Mouse (Mus musculus): Measurements from ENCODE around the gene Capn11. TPM values are rescaled to one million over a fixed set of nuclear protein-coding genes. Genes with fewer than 3 reads are reported as not detected.

Capn11 gene
- polyA plus RNA-seq, 1 experiment from 2014 or later, result 1.1 TPM

DNA sequence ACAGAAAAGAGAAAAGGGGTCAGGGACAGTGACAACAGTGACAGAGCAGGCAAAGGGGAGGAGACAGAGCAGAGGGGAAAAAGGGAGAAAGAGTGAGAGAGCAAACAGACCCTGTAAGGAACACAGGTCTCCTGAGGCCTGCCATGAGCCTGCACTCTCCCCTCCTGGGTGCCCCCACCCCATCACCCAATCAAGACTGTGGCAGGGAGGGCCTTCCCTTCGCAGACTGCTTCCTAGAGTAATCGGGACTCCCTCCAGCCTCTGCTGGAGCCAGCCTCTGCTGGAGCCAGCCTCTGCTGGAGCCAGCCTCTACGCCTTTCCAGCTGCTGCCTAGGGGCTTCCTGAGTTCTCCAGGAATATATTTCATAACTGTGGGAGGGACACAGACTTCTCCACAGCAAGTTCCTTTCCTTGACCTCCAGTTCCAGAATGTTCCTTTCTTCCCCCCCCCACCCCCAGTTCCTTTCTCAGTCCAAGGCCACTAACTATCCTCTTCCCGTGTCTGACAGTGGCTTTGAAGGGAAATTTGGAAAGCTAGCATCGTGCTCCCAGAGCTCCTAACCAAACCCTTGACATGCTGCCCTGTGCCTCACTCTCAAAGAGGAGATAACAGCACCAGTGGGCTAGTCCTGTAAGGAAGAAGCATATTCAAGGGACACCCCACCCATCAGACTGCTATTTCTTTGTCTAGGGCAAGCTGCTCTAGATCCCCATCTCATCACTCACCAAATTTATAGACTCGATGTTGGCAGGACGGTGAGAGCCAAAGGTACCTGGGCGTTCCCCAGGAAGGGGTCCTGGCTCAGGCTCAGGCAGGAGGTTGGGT lies 66.3 kb downstream of the Capn11 start:
- Histone ChIP-seq H3K27ac (0 out of 2 replicates have a peak overlapping the region, but pooled peaks have one; percentile 19), H3K9ac (peak overlapping the region; percentile 29; the same call in 1 of the 2 replicates), H3K9me3 (no peaks in the 10 kb centered on the region), H3K36me3 (replicated peaks) (peaks cover 11% of the 10 kb centered on the region; the same call in 1 of the 2 replicates), H3K27me3 (peaks cover 44% of the 10 kb centered on the region), H3K4me3 (replicated peaks) (no peak overlapping the region), H3K4me2 (peak overlapping the region; percentile 1), H3K4me1 (peaks cover 50% of the 10 kb centered on the region)
- ATAC-seq (ENCODE audit: low FRiP score), result no peak
- WGBS, result 61% methylated on average over 8 of the region's 8 CpGs

DNA sequence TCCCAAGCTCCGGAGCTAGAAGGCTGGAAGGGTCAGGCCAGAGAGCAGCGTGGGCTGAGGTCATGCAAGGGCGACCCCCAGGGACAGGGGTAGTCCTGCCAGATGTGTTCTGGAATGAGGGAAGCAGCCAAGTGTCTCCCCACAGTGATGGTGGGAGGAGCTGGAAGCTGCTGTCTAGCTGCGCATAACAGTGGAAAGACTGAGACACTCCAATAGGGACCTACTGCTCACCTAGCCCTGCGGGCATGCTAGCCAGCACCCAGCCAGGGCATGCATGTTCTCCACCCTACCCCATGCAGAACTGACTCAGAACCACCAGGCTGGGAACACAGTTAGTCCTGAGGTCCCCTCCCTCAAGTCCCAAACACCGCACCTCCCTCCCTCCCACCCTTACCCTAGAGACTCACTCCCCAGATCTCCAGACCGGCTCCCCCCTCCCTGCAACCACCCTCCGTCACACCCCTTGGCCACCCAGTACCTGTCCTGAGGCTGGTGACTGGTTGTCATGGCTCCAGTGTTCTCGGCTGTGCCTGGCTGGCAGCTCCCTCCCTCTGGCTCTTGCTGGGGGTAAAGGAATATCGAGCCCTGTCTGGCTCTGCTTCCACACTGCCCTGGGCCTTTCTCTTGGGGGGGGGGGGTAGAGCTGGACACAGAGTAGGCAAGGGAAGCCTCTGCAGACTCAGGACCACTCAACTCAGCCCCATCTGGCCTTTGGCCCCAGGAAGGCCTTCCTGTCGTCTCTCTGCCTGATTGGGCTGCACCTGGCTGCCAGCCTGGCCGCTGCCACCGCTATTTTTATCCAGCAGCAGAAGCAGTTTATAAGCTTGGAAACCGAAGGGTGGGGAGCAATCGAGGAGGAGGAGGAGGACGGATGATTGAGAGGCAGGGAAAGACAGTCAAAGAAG lies 67.2 kb downstream of the Capn11 start:
- Histone ChIP-seq H3K4me3 (replicated peaks) (no peak overlapping the region), H3K27me3 (peaks cover 40% of the 10 kb centered on the region), H3K4me1 (peaks cover 47% of the 10 kb centered on the region), H3K27ac (no peak overlapping the region), H3K9ac (peak overlapping the region; percentile 29; the same call in 1 of the 2 replicates), H3K4me2 (peak overlapping the region; percentile 1; the same call in 1 of the 2 replicates), H3K36me3 (replicated peaks) (peaks cover 16% of the 10 kb centered on the region), H3K9me3 (no peaks in the 10 kb centered on the region)
- ATAC-seq (ENCODE audit: low FRiP score), result no peak
- 63% methylated on average over 16 of the region's 16 CpGs for WGBS

DNA sequence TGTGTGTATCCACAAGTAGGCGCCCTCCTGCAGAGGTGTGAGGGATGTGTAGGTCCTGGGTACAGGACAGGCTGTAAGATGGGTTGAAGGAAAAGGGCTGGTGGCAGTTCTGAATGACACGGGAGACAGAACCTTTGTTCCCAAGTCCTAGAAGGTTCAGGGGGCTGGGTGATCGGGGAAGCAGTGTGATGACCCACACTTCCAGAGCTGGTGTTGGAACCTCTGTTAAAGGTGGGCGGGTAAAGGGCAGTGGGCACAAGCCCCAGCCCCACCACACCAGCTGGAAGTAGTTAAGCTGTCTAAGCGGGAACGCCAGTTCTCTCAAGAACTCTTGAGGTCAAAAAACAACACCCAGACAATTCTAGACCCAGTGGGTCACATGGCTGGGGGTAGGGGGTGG lies 68.7 kb downstream of the Capn11 start:
- Histone ChIP-seq H3K4me1 (peaks cover 40% of the 10 kb centered on the region), H3K36me3 (replicated peaks) (peaks cover 24% of the 10 kb centered on the region), H3K9ac (no peak overlapping the region), H3K4me3 (replicated peaks) (no peak overlapping the region), H3K27me3 (peaks cover 27% of the 10 kb centered on the region), H3K27ac (no peak overlapping the region), H3K4me2 (no peak overlapping the region), H3K9me3 (no peaks in the 10 kb centered on the region; the same call in 1 of the 2 replicates)
- WGBS, result 82% methylated on average over 6 of the region's 6 CpGs
- ATAC-seq (ENCODE audit: low FRiP score), result no peak

DNA sequence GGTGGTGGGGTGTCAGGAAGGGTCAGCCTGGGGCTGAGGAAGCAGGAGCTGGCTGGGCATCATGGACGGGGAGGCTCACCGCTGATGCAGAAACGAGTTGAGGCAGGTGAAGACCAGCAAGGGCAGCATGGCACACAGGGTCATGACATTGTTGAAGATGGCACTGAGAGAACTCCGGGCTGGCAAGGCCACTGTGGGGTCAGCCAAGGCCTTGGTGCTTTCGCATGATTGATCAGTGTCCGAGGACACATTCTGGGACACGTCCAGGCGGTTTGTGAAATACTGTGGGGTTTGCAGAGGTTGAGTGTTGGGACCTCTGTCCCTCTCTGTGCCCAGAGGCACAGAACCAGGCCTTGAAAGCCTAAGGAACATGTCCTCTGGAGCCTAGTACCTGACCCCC lies 69.3 kb downstream of the Capn11 start:
- ATAC-seq (ENCODE audit: low FRiP score), result no peak
- Histone ChIP-seq H3K27ac (no peak overlapping the region), H3K9ac (no peak overlapping the region), H3K4me3 (replicated peaks) (no peak overlapping the region), H3K9me3 (no peaks in the 10 kb centered on the region; the same call in 1 of the 2 replicates), H3K27me3 (peaks cover 23% of the 10 kb centered on the region), H3K36me3 (replicated peaks) (peaks cover 24% of the 10 kb centered on the region), H3K4me1 (peaks cover 41% of the 10 kb centered on the region), H3K4me2 (no peak overlapping the region)
- 91% methylated on average over 8 of the region's 8 CpGs for WGBS

DNA sequence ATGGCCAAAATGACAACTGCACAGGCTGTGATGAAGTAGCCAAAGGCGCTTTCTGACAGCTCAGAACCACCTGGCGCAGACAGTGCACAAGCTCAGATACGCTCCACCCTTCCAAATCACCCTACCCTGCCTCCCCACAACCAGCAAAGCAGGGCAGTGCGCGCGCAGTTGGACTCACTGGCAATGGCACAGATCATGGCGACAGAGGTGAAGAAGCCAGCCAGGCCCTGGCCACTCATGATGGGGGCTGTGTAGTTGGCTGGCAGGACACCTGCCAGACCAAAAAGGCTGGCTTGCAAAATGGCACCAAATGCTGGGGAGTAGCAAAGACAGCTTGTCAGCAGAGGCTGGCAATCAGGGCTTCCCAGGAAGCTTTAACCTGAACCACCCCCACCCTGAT lies 69.9 kb downstream of the Capn11 start:
- H3K4me1 ChIP-seq, result peaks cover 41% of the 10 kb centered on the region
- ATAC-seq (ENCODE audit: low FRiP score), result no peak
- WGBS, result 96% methylated on average over 7 of the region's 7 CpGs
- H3K27me3 ChIP-seq, result peaks cover 17% of the 10 kb centered on the region
- H3K4me3 ChIP-seq (replicated peaks), result no peak overlapping the region
- no peak overlapping the region for H3K27ac ChIP-seq
- peaks cover 24% of the 10 kb centered on the region for H3K36me3 ChIP-seq (replicated peaks)
- no peak overlapping the region for H3K9ac ChIP-seq
- no peak overlapping the region for H3K4me2 ChIP-seq
- H3K9me3 ChIP-seq, result no peaks in the 10 kb centered on the region; the same call in 1 of the 2 replicates

DNA sequence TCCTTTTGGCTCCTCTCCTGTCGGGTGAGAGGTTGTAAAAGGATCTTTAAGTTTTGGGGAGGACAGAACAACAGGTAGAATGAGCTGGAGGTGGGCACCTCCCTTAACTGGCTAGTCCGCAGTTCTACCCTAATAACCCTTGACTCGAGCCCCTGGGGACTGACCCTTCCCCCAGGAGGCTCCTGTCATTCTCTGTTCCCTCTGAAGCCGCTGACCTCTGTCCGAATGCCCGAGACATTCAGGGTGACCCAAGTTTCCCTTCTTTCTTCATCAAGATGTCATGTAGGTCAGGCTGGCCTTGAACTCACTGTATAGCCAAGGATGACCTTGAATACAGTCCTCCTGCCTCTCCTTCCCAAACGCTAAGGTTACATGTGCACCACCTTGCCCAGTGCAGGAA lies 70.8 kb downstream of the Capn11 start:
- WGBS, result 89% methylated on average over 7 of the region's 7 CpGs
- H3K4me1 ChIP-seq, result peaks cover 37% of the 10 kb centered on the region
- no peak overlapping the region for H3K9ac ChIP-seq
- no peak overlapping the region for H3K4me2 ChIP-seq
- H3K4me3 ChIP-seq (replicated peaks), result no peak overlapping the region
- peaks cover 24% of the 10 kb centered on the region for H3K36me3 ChIP-seq (replicated peaks)
- no peaks in the 10 kb centered on the region; the same call in 1 of the 2 replicates for H3K9me3 ChIP-seq
- no peak overlapping the region for H3K27ac ChIP-seq
- ATAC-seq (ENCODE audit: low FRiP score), result no peak
- H3K27me3 ChIP-seq, result peaks cover 8% of the 10 kb centered on the region

DNA sequence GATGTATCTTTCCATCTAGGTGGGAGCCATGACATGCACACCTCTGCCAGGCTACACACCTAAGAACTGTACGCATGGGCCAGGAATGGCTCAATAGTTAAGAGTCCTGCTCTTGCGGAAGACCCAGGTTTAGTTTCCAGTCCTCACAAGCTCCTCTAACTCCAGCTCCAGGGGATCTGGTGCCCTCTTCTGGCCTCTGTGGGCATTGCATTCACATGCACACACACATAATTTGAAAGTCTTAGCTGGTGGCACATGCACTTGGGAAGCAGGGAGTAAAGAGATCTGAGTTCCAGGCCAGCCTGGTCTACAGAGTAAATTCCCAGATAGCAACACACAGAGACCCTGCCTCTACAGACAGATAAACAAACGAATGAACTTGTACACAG lies 72.7 kb downstream of the Capn11 start:
- Histone ChIP-seq H3K4me3 (replicated peaks) (no peak overlapping the region), H3K36me3 (replicated peaks) (peaks cover 24% of the 10 kb centered on the region), H3K27ac (no peak overlapping the region), H3K9ac (no peak overlapping the region), H3K4me1 (peaks cover 23% of the 10 kb centered on the region), H3K27me3 (no peaks in the 10 kb centered on the region), H3K9me3 (no peaks in the 10 kb centered on the region; the same call in 1 of the 2 replicates), H3K4me2 (no peak overlapping the region)
- 98% methylated on average over 3 of the region's 3 CpGs for WGBS
- ATAC-seq (ENCODE audit: low FRiP score), result no peak

DNA sequence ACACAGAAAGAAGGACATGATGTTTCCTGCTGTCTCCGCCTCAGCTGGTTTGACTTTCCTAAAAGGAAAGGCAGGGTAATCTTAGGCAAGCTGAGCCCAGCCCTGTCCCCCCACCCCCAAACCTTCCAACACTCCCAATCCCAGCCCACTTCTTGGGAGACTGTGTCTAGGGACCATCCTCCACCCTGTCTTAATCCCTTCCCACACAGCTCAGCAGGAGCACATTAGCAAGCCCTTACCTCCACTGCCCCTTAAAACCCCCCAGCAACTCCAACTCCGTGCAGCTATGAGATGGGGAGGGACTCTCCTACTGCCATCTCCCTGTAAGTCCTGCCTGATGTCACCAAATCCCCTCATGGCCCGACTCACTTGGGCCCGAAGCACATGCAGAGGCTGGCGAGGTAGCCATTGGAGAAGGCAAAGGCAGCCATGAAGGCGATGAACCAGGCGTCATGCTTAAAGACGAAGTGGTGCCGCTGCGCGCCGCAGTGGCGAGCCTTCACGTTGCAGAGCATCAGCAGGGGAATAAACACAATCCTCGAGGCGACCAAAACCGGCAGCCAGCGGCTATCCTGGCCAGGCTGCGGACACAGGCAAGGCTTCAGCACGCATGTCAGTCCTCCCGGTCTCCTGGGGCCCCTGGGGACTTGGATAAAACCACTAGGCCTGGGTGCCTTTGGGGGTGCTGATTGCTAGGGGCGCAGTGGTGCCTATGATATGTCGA lies 73.2 kb downstream of the Capn11 start:
- Histone ChIP-seq H3K4me1 (peaks cover 27% of the 10 kb centered on the region), H3K36me3 (replicated peaks) (peaks cover 24% of the 10 kb centered on the region), H3K4me3 (replicated peaks) (no peak overlapping the region), H3K9me3 (no peaks in the 10 kb centered on the region; the same call in 1 of the 2 replicates), H3K9ac (no peak overlapping the region), H3K27me3 (no peaks in the 10 kb centered on the region), H3K4me2 (no peak overlapping the region), H3K27ac (0 out of 2 replicates have a peak overlapping the region, but pooled peaks have one; percentile 31)
- ATAC-seq (ENCODE audit: low FRiP score), result no peak
- 60% methylated on average over 23 of the region's 23 CpGs for WGBS

DNA sequence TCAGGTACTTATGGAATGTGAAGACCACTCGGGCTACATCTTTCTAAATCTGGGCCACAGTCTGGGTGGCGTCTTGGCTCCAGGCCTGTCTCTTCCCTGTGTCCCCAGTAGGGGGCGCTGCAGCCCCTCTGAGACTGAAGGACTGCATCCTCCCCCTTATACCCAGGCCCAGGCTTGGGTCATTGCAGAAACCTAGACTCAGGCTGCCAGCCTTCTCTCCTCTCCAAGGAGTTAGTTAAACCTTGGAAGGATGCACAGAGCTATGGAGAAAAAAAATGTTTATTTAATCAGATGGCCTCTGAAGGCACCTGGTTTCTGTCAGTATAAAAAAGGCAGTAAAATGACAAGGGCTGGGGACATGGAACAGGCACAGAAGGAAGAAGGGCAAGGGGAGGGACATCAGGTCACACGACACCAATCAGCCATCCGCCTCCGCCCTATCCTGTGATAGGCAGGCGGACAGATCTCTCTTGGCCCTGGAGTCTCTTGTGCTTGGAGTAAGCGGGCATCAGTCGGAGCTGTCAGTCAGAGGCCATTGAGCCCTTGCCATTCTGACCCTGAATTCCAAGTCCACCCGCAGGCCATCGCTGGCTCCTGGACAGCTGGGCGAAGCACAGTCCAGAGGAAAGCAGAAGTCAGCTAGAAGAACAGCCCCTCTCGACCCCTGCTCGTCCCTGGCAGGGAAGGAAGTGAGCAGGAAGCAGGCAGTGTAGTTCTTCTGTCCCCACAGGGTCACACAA lies 74.0 kb downstream of the Capn11 start:
- WGBS, result 22% methylated on average over 14 of the region's 14 CpGs
- no peaks in the 10 kb centered on the region; the same call in 1 of the 2 replicates for H3K9me3 ChIP-seq
- H3K9ac ChIP-seq, result 0 out of 2 replicates have a peak overlapping the region, but pooled peaks have one; percentile 14
- no peak overlapping the region for H3K4me3 ChIP-seq (replicated peaks)
- no peaks in the 10 kb centered on the region for H3K27me3 ChIP-seq
- H3K4me2 ChIP-seq, result no peak overlapping the region
- peaks cover 28% of the 10 kb centered on the region for H3K4me1 ChIP-seq
- peak overlapping the region; percentile 31; the same call in 1 of the 2 replicates for H3K27ac ChIP-seq
- peaks cover 24% of the 10 kb centered on the region for H3K36me3 ChIP-seq (replicated peaks)
- peak; percentile 68 for ATAC-seq (ENCODE audit: low FRiP score)

DNA sequence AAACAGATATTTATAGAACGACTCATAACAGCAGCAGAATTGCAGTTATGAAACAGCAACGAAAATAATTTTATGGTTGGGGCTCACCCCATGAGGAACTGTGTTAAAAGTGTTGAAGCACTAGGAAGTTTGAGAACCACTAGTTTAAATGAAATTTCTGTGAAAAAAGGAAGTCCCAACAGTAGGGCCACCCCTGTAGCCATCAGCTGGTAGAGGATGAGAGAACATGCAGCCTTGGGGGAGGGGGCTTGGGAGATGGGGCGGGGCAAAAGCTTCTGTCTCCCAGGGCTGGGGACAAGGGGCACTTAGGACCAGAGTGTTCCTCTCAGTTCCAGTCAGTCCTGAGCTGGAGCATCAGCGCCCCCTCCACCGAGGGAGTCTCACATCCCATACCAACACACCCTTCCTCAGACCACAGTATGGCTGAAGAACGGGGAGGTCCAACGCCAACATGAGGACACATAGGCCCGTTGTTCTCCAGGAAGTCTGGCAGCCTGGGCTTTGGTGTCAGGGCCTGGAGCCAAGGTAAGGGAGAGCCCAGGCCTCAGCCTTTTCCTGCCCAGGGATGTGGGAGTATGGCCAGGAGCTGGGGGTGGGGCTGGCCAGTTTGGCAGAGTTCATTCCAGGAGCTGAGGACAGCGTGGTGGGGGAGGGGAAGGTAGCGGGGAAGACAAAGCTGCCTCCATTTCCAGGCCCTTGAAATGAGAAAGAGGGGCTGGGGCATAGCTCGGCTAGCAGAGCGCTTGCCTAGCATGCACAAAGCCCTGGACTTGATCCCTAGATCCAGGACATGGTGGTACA lies 74.8 kb downstream of the Capn11 start:
- H3K9ac ChIP-seq, result 0 out of 2 replicates have a peak overlapping the region, but pooled peaks have one; percentile 14

More for the DNA sequence above, 74.8 kb downstream of the Capn11 start:
- no peak overlapping the region for H3K4me2 ChIP-seq
- H3K27me3 ChIP-seq, result no peaks in the 10 kb centered on the region
- peak overlapping the region; percentile 31; the same call in 1 of the 2 replicates for H3K27ac ChIP-seq
- peak; percentile 53 for ATAC-seq (ENCODE audit: low FRiP score)
- H3K36me3 ChIP-seq (replicated peaks), result peaks cover 20% of the 10 kb centered on the region
- H3K4me1 ChIP-seq, result peaks cover 28% of the 10 kb centered on the region
- 35% methylated on average over 12 of the region's 12 CpGs for WGBS
- H3K4me3 ChIP-seq (replicated peaks), result no peak overlapping the region
- no peaks in the 10 kb centered on the region; the same call in 1 of the 2 replicates for H3K9me3 ChIP-seq
